22 mouse cellular contexts compared by ENCODE assay signal in genomic region chr7:19356311-19356710, GRCm38 (mm10). TPM values are rescaled to one million over a fixed set of nuclear protein-coding genes. Genes with fewer than 3 reads are reported as not detected.
A peak's percentile ranks its signal among the peaks of the same experiment; 100 is the strongest.
DNase-seq lines count a peak whose midpoint lies in the region; ATAC-seq and TF ChIP-seq lines count a peak whose summit lies in the region.
"Had no signal": no experiment of that assay in that cellular context is flagged by ENCODE, and none has a peak within 500 bp of the region (broad histone marks: within the 10 kb centered on the region; RNA-seq: fewer than 3 reads in every experiment).

No protein-coding gene starts in this region.

- H3K27ac ChIP-seq in midbrain, embryonic 10.5 days (replicated peaks): no peak overlapping the region
- H3K27ac ChIP-seq in midbrain, embryonic 16.5 days (ENCODE audit: low read length): no peak overlapping the region
- H3K27ac ChIP-seq: embryonic facial prominence, embryonic 10.5 days; embryonic facial prominence, embryonic 12.5 days; forebrain, embryonic 13.5 days; forebrain, embryonic 15.5 days had no signal

- H3K4me1 ChIP-seq in midbrain, embryonic 10.5 days: peaks cover 33% of the 10 kb centered on the region
- H3K4me1 ChIP-seq in midbrain, embryonic 16.5 days (ENCODE audit: control insufficient read depth, insufficient read depth, low read length): peaks cover 12% of the 10 kb centered on the region
- peaks cover 55% of the 10 kb centered on the region for H3K4me1 ChIP-seq in E14TG2a.4 (replicated peaks; ENCODE audit: low read depth, low read length)

- no peaks in the 10 kb centered on the region for H3K9me3 ChIP-seq in midbrain, embryonic 10.5 days (replicated peaks)
- H3K9me3 ChIP-seq in midbrain, embryonic 16.5 days (replicated peaks; ENCODE audit: control insufficient read depth, low read length, poor library complexity, severe bottlenecking): no peaks in the 10 kb centered on the region
- H3K9me3 ChIP-seq in E14TG2a.4 (ENCODE audit: low read length): no peaks in the 10 kb centered on the region
- H3K9me3 ChIP-seq: embryonic facial prominence, embryonic 10.5 days; embryonic facial prominence, embryonic 12.5 days; forebrain, embryonic 13.5 days; forebrain, embryonic 15.5 days had no signal

- no peak for ATAC-seq in midbrain, embryonic 16.5 days
- ATAC-seq: CD4-positive, CD25-positive, alpha-beta regulatory T cell, adult 4 months; forebrain, embryonic 13.5 days; forebrain, embryonic 15.5 days; forebrain, postnatal 0 days had no signal

- peak; percentile 17 for DNase-seq in embryo, embryonic 9.5 days (ENCODE audit: extremely low spot score)
- DNase-seq in embryo, embryonic 11 days: no peak
- no peak for DNase-seq in midbrain, embryonic 10.5 days (ENCODE audit: low spot score)
- DNase-seq in cerebellum, adult 18-20 months: no peak
- DNase-seq: adrenal gland, adult 2 months; adrenal gland, postnatal 10 days; adrenal gland, postnatal 25 days; B cell, adult 2 months; cerebellum, adult 11 months; cerebellum, adult 2 months; cerebellum, adult 9-10 months; cerebellum, postnatal 10 days; cerebellum, postnatal 25 days; forebrain, postnatal 0 days had no signal

- peak overlapping the region; percentile 2; the same call in 1 of the 2 replicates for H3K4me3 ChIP-seq in midbrain, embryonic 10.5 days
- H3K4me3 ChIP-seq in midbrain, embryonic 16.5 days (ENCODE audit: low read depth, low read length): no peak overlapping the region
- peak overlapping the region; percentile 41 for H3K4me3 ChIP-seq in E14TG2a.4 (replicated peaks; ENCODE audit: low read length)
- H3K4me3 ChIP-seq: embryonic facial prominence, embryonic 10.5 days; embryonic facial prominence, embryonic 12.5 days; forebrain, embryonic 13.5 days; forebrain, embryonic 15.5 days had no signal

- H3K36me3 ChIP-seq in midbrain, embryonic 10.5 days: peaks cover 65% of the 10 kb centered on the region
- H3K36me3 ChIP-seq in midbrain, embryonic 16.5 days (ENCODE audit: control insufficient read depth, insufficient read depth, low read length): peaks cover 23% of the 10 kb centered on the region
- H3K36me3 ChIP-seq in E14TG2a.4 (ENCODE audit: insufficient read depth, low read length): peaks cover 67% of the 10 kb centered on the region

- H3K27me3 ChIP-seq in midbrain, embryonic 10.5 days (ENCODE audit: low read depth, poor library complexity, severe bottlenecking): no peaks in the 10 kb centered on the region
- no peaks in the 10 kb centered on the region for H3K27me3 ChIP-seq in midbrain, embryonic 16.5 days (ENCODE audit: control insufficient read depth, insufficient read depth, low read depth, low read length)
- H3K27me3 ChIP-seq in E14TG2a.4 (ENCODE audit: insufficient read depth, low read length): no peaks in the 10 kb centered on the region
- H3K27me3 ChIP-seq: embryonic facial prominence, embryonic 12.5 days; forebrain, embryonic 13.5 days; forebrain, embryonic 15.5 days had no signal

- H3K4me2 ChIP-seq in midbrain, embryonic 16.5 days (ENCODE audit: low read length): no peak overlapping the region
- H3K4me2 ChIP-seq: embryonic facial prominence, embryonic 12.5 days; forebrain, embryonic 13.5 days; forebrain, embryonic 15.5 days had no signal

- TF ChIP-seq CTCF in E14TG2a.4 (conservative IDR thresholded peaks at IDR 0.05; ENCODE audit: low read length): no peak

- 81% methylated on average over 10 of the region's 10 CpGs for WGBS in midbrain, embryonic 10.5 days
- 83% methylated on average over 10 of the region's 10 CpGs for WGBS in midbrain, embryonic 16.5 days

- no peak overlapping the region for H3K9ac ChIP-seq in midbrain, embryonic 16.5 days (ENCODE audit: low read depth, low read length)
- H3K9ac ChIP-seq: embryonic facial prominence, embryonic 12.5 days; forebrain, embryonic 13.5 days; forebrain, embryonic 15.5 days; forebrain, postnatal 0 days had no signal

RNA-seq across cellular contexts. Expression of gene Cd3eap, which starts 3.0 kb away (rescaled TPM):
- polyA plus RNA-seq in midbrain, embryonic 10.5 days (2016; fragmentation: Nextera tagmentation; extraction: Ambion mirVana): 23.2 and 24.7 TPM in 2 replicates
- 24.1 and 24.6 TPM in 2 replicates for polyA plus RNA-seq in midbrain, embryonic 16.5 days (2015; fragmentation: Nextera tagmentation; extraction: Ambion mirVana)

RNA-seq across cellular contexts. Expression of gene Ppp1r13l, which starts 3.2 kb away (rescaled TPM):
- polyA plus RNA-seq in midbrain, embryonic 10.5 days (2016; fragmentation: Nextera tagmentation; extraction: Ambion mirVana): 4.9 and 6.0 TPM in 2 replicates
- polyA plus RNA-seq in midbrain, embryonic 16.5 days (2015; fragmentation: Nextera tagmentation; extraction: Ambion mirVana): 2.0 and 2.8 TPM in 2 replicates
- polyA plus RNA-seq: CD4-positive, CD25-positive, alpha-beta regulatory T cell, adult 4 months had no signal

RNA-seq across cellular contexts. Expression of gene Ercc1, which starts 11.7 kb away (rescaled TPM):
- polyA plus RNA-seq in midbrain, embryonic 10.5 days (2016; fragmentation: Nextera tagmentation; extraction: Ambion mirVana): 117 and 118 TPM in 2 replicates
- 80.1 and 82.4 TPM in 2 replicates for polyA plus RNA-seq in midbrain, embryonic 16.5 days (2015; fragmentation: Nextera tagmentation; extraction: Ambion mirVana)

RNA-seq across cellular contexts. Expression of gene Ercc2, which starts 25.5 kb away (rescaled TPM):
- 27.7 and 31.8 TPM in 2 replicates for polyA plus RNA-seq in midbrain, embryonic 10.5 days (2016; fragmentation: Nextera tagmentation; extraction: Ambion mirVana)
- polyA plus RNA-seq in midbrain, embryonic 16.5 days (2015; fragmentation: Nextera tagmentation; extraction: Ambion mirVana): 28.0 and 29.5 TPM in 2 replicates

RNA-seq across cellular contexts. Expression of gene Fosb, which starts 46.5 kb away (rescaled TPM):
- polyA plus RNA-seq in midbrain, embryonic 10.5 days (2016; fragmentation: Nextera tagmentation; extraction: Ambion mirVana): 0.02 TPM in 1 of 2 replicates, not detected in the other
- polyA plus RNA-seq in midbrain, embryonic 16.5 days (2015; fragmentation: Nextera tagmentation; extraction: Ambion mirVana): 0.06 TPM in 2 replicates
- polyA plus RNA-seq: embryonic facial prominence, embryonic 10.5 days; forebrain, embryonic 11.5 days had no signal
